Mouse (Mus musculus) granulocyte monocyte progenitor cell, adult 5-6 weeks (primary cell): ENCODE data around the gene Rab34. TPM values are rescaled to one million over a fixed set of nuclear protein-coding genes. Genes with fewer than 3 reads are reported as not detected.

Experiments
- ATAC-seq: replicated peaks from 2 replicates; pipeline ENCODE4 v1.8.0; 2016; ENCODE audit warnings: mild to moderate bottlenecking, moderate TSS enrichment, inconsistent platforms; ENCODE audit not compliant: poor library complexity, severe bottlenecking
- total RNA-seq, 2 experiments: library from RNA; stranded (forward) in 1 of 2; stranded (reverse) in 1 of 2; fragments of 200-712, 200-1000 nt in 1 of 2; fragments of >200 nt in 1 of 2; fragmentation: Nextera tagmentation in 1 of 2; gene quantifications; 2 replicates each; pipeline ENCODE4 v1.2.3; 2014 to 2017

Gene Rab34
- total RNA-seq, 2 experiments from 2014 or later: 3.6 to 7.2 TPM

GRCm38 (mm10) chr11:78209886-78210285 is 21.7 kb downstream of the Rab34 start:
- ATAC-seq: no peak

GRCm38 (mm10) chr11:78210615-78211014 is 22.4 kb downstream of the Rab34 start:
- ATAC-seq: no peak

- ATAC-seq: no peak
These were observed 23.3 kb downstream of the Rab34 start for GRCm38 (mm10) chr11:78211513-78211912.

GRCm38 (mm10) chr11:78213086-78213817 is 25.0 kb downstream of the Rab34 start:
- ATAC-seq: peak; percentile 97

- ATAC-seq: no peak
These were observed 27.6 kb downstream of the Rab34 start for GRCm38 (mm10) chr11:78215709-78216317.

- no peak for ATAC-seq
These were observed 35.4 kb downstream of the Rab34 start for GRCm38 (mm10) chr11:78223586-78223985.

GRCm38 (mm10) chr11:78231518-78231917 is 43.3 kb downstream of the Rab34 start:
- ATAC-seq: no peak

- no peak for ATAC-seq
These were observed 52.1 kb downstream of the Rab34 start for GRCm38 (mm10) chr11:78240193-78240857.

Other genes with a start within 250 kb of the Rab34 start
- 55.7 and 57.7 TPM in 2 replicates for gene Phf12, start 205.7 kb upstream of the Rab34 start, total RNA-seq (2014; fragmentation: Nextera tagmentation)
- 16.2 and 28.2 TPM in 2 replicates for gene Phf12, start 205.7 kb upstream of the Rab34 start, total RNA-seq (2017)
- 7.6 and 14.0 TPM in 2 replicates for gene Dhrs13, start 156.2 kb upstream of the Rab34 start, total RNA-seq (2014; fragmentation: Nextera tagmentation)
- gene Dhrs13, start 156.2 kb upstream of the Rab34 start, total RNA-seq (2017): 5.7 and 9.7 TPM in 2 replicates
- 52.3 and 54.2 TPM in 2 replicates for gene Flot2, start 150.5 kb upstream of the Rab34 start, total RNA-seq (2014; fragmentation: Nextera tagmentation)
- 57.7 and 73.4 TPM in 2 replicates for gene Flot2, start 150.5 kb upstream of the Rab34 start, total RNA-seq (2017)
- gene Eral1, start 108.0 kb upstream of the Rab34 start, total RNA-seq (2014; fragmentation: Nextera tagmentation): 17.8 and 18.7 TPM in 2 replicates
- 27.4 and 32.0 TPM in 2 replicates for gene Eral1, start 108.0 kb upstream of the Rab34 start, total RNA-seq (2017)
- gene Fam222b, start 93.8 kb upstream of the Rab34 start, total RNA-seq (2014; fragmentation: Nextera tagmentation): 13.5 and 16.8 TPM in 2 replicates
- 3.7 and 6.5 TPM in 2 replicates for gene Fam222b, start 93.8 kb upstream of the Rab34 start, total RNA-seq (2017)
- gene Traf4, start 22.8 kb upstream of the Rab34 start, total RNA-seq (2014; fragmentation: Nextera tagmentation): 4.9 and 7.3 TPM in 2 replicates
- 2.8 and 3.6 TPM in 2 replicates for gene Traf4, start 22.8 kb upstream of the Rab34 start, total RNA-seq (2017)
- 3.5 and 14.4 TPM in 2 replicates for gene Nek8, start 11.8 kb upstream of the Rab34 start, total RNA-seq (2014; fragmentation: Nextera tagmentation)
- gene Nek8, start 11.8 kb upstream of the Rab34 start, total RNA-seq (2017): 5.8 and 6.1 TPM in 2 replicates
- gene Tlcd1, start 11.7 kb upstream of the Rab34 start, total RNA-seq (2014; fragmentation: Nextera tagmentation): 1.1 and 3.5 TPM in 2 replicates
- 2.9 and 4.1 TPM in 2 replicates for gene Tlcd1, start 11.7 kb upstream of the Rab34 start, total RNA-seq (2017)
- gene Rpl23a, start 4.8 kb upstream of the Rab34 start, total RNA-seq (2014; fragmentation: Nextera tagmentation): 5,451 and 5,560 TPM in 2 replicates
- 3,079 and 3,080 TPM in 2 replicates for gene Rpl23a, start 4.8 kb upstream of the Rab34 start, total RNA-seq (2017)
- gene Proca1, start 5.0 kb downstream of the Rab34 start, total RNA-seq (2014; fragmentation: Nextera tagmentation): not detected in 2 replicates
- not detected in 2 replicates for gene Proca1, start 5.0 kb downstream of the Rab34 start, total RNA-seq (2017)
- gene Sdf2, start 57.3 kb downstream of the Rab34 start, total RNA-seq (2014; fragmentation: Nextera tagmentation): 76.9 and 79.6 TPM in 2 replicates
- gene Sdf2, start 57.3 kb downstream of the Rab34 start, total RNA-seq (2017): 41.4 and 48.8 TPM in 2 replicates
- gene Supt6, start 57.6 kb downstream of the Rab34 start, total RNA-seq (2014; fragmentation: Nextera tagmentation): 39.3 and 42.7 TPM in 2 replicates
- gene Supt6, start 57.6 kb downstream of the Rab34 start, total RNA-seq (2017): 35.2 and 41.1 TPM in 2 replicates
- 67.9 and 73.6 TPM in 2 replicates for gene 2610507B11Rik, start 73.3 kb downstream of the Rab34 start, total RNA-seq (2014; fragmentation: Nextera tagmentation)
- gene 2610507B11Rik, start 73.3 kb downstream of the Rab34 start, total RNA-seq (2017): 70.6 and 76.0 TPM in 2 replicates
- gene BC030499, start 102.4 kb downstream of the Rab34 start, total RNA-seq (2014; fragmentation: Nextera tagmentation): 2.3 TPM in 1 of 2 replicates, not detected in the other
- gene BC030499, start 102.4 kb downstream of the Rab34 start, total RNA-seq (2017): not detected in 2 replicates
- gene Spag5, start 113.1 kb downstream of the Rab34 start, total RNA-seq (2014; fragmentation: Nextera tagmentation): 11.9 and 25.4 TPM in 2 replicates
- gene Spag5, start 113.1 kb downstream of the Rab34 start, total RNA-seq (2017): 50.8 and 57.7 TPM in 2 replicates
- 0.69 and 2.8 TPM in 2 replicates for gene Aldoc, start 134.5 kb downstream of the Rab34 start, total RNA-seq (2014; fragmentation: Nextera tagmentation)
- gene Aldoc, start 134.5 kb downstream of the Rab34 start, total RNA-seq (2017): 0.15 TPM in 1 of 2 replicates, not detected in the other
- 47.6 and 51.6 TPM in 2 replicates for gene Pigs, start 140.0 kb downstream of the Rab34 start, total RNA-seq (2014; fragmentation: Nextera tagmentation)
- 13.7 and 14.9 TPM in 2 replicates for gene Pigs, start 140.0 kb downstream of the Rab34 start, total RNA-seq (2017)
- gene Unc119, start 155.1 kb downstream of the Rab34 start, total RNA-seq (2014; fragmentation: Nextera tagmentation): 24.0 and 41.0 TPM in 2 replicates
- 11.9 and 18.5 TPM in 2 replicates for gene Unc119, start 155.1 kb downstream of the Rab34 start, total RNA-seq (2017)
- not detected in 2 replicates for gene Foxn1, start 198.1 kb downstream of the Rab34 start, total RNA-seq (2014; fragmentation: Nextera tagmentation)
- gene Foxn1, start 198.1 kb downstream of the Rab34 start, total RNA-seq (2017): not detected in 2 replicates
- gene Slc13a2, start 233.8 kb downstream of the Rab34 start, total RNA-seq (2014; fragmentation: Nextera tagmentation): not detected in 2 replicates
- not detected in 2 replicates for gene Slc13a2, start 233.8 kb downstream of the Rab34 start, total RNA-seq (2017)